Mouse (Mus musculus): ENCODE data around the gene Tpi1. TPM values are rescaled to one million over a fixed set of nuclear protein-coding genes. Genes with fewer than 3 reads are reported as not detected.

Gene Tpi1
- total and polyA plus RNA-seq, 2 experiments from 2014 or later: 338 to 354 TPM

DNA sequence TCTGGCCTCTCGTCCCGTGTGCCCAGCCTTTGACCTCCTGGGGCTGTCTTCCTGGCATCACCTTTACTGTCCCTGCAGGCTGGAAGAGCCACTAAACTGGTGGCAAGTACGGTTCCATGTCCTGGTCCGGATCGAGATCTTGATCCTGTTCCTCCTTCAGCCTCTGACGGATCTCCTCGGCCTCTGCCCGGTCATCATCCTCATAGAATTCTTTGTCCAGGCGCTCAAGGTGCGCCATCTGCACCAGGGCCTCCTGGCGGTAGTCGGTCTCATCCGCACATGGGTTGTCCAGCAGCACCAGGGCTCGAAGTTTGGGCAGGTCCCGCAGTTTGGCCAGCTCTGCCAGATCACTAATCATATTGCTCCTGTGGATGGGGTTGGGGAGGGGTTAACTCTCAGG is 43.6 kb downstream of the Tpi1 start:
- no peak for TF ChIP-seq CTCF (IDR thresholded peaks at IDR 0.05; ENCODE audit: low read depth)
- DNase-seq (no peak), ATAC-seq (no peak)
- Histone ChIP-seq H3K4me2 (ENCODE audit: low read depth) (no peak overlapping the region), H3K9ac (no peak overlapping the region), H3K4me3 (ENCODE audit: low read depth, low read length) (no peak overlapping the region), H3K27me3 (ENCODE audit: insufficient read depth, low read length) (no peaks in the 10 kb centered on the region), H3K36me3 (ENCODE audit: insufficient read depth) (no peaks in the 10 kb centered on the region; the same call in 1 of the 2 replicates), H3K27ac (ENCODE audit: low read depth, low read length) (no peak overlapping the region), H3K4me1 (ENCODE audit: insufficient read depth) (0 out of 2 replicates have a peak, but pooled peaks cover 5% of the 10 kb centered on the region), H3K9me3 (ENCODE audit: low read length) (no peaks in the 10 kb centered on the region)
- WGBS: 89% methylated on average over 15 of the region's 15 CpGs

DNA sequence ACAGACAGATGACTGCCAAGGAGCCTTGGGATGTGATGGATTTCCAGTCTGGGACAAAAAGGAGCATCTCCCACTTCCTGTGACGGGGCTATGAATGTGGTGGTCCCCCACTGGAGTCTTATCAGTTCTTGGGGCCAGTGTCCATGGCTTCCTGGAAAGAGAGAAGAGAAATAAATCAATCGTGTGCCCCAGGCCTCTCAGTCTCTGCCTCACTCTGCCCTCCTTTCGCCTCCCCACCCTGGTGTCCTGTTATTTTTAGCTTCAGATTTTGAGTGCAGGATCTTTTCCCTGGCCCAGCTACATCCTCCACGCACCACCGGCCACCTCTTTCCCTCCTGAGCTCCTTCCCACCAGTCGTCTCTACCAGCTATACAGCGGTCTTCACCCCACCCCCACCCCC is 44.1 kb downstream of the Tpi1 start:
- H3K9me3 ChIP-seq (ENCODE audit: low read length): no peaks in the 10 kb centered on the region
- 70% methylated on average over 7 of the region's 7 CpGs for WGBS

GRCm38 (mm10) chr6:124769101-124769765 is 44.9 kb downstream of the Tpi1 start, which contains the start of gene Eno2:
Gene Eno2, minus strand, starts transcription at chr6:124769673.
- 1% methylated on average over 50 of the region's 54 CpGs for WGBS
- Histone ChIP-seq H3K4me1 (ENCODE audit: insufficient read depth) (0 out of 2 replicates have a peak, but pooled peaks cover 5% of the 10 kb centered on the region), H3K27ac (ENCODE audit: low read depth, low read length) (peak within 1 kb of the TSS; percentile 47), H3K9me3 (ENCODE audit: low read length) (no peaks in the 10 kb centered on the region), H3K4me3 (ENCODE audit: low read depth, low read length) (peak within 1 kb of the TSS; percentile 54), H3K4me2 (ENCODE audit: low read depth) (peak within 1 kb of the TSS; percentile 76), H3K27me3 (ENCODE audit: insufficient read depth, low read length) (no peaks in the 10 kb centered on the region), H3K36me3 (ENCODE audit: insufficient read depth) (no peaks in the 10 kb centered on the region; the same call in 1 of the 2 replicates), H3K9ac (peak within 1 kb of the TSS; percentile 67)
- no peak for TF ChIP-seq CTCF (IDR thresholded peaks at IDR 0.05; ENCODE audit: low read depth)
- ATAC-seq (peak; percentile 94), DNase-seq (peak; percentile 87)

More for the DNA sequence above, 44.1 kb downstream of the Tpi1 start:
- ATAC-seq (no peak), DNase-seq (no peak)
- Histone ChIP-seq H3K4me2 (ENCODE audit: low read depth) (peak overlapping the region; percentile 76), H3K27me3 (ENCODE audit: insufficient read depth, low read length) (no peaks in the 10 kb centered on the region), H3K4me3 (ENCODE audit: low read depth, low read length) (peak overlapping the region; percentile 54), H3K9ac (peak overlapping the region; percentile 67), H3K27ac (ENCODE audit: low read depth, low read length) (peak overlapping the region; percentile 47; the same call in 1 of the 2 replicates), H3K4me1 (ENCODE audit: insufficient read depth) (0 out of 2 replicates have a peak, but pooled peaks cover 5% of the 10 kb centered on the region), H3K36me3 (ENCODE audit: insufficient read depth) (no peaks in the 10 kb centered on the region; the same call in 1 of the 2 replicates)
- no peak for TF ChIP-seq CTCF (IDR thresholded peaks at IDR 0.05; ENCODE audit: low read depth)

DNA sequence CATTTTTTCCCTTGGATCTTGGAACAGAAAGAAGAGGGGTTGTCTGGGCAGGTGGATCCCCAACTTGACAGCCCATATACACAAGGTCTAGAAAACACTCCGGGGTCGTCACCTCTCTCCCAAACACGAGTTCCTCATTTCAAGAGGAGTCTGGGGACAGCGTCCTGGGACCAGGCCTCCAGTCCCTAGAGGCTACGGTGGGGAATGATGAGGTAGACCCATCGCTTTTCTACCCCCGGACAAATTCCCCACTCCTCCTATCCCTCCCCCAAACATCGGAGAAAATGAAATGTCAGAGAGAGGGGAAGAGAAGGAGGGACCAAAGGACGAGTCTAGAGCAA is 45.4 kb downstream of the Tpi1 start:
- H3K27me3 ChIP-seq (ENCODE audit: insufficient read depth, low read length): no peaks in the 10 kb centered on the region
- DNase-seq (no peak), ATAC-seq (peak; percentile 16; the same call in 1 of the 2 replicates)
- 0 out of 2 replicates have a peak, but pooled peaks cover 5% of the 10 kb centered on the region for H3K4me1 ChIP-seq (ENCODE audit: insufficient read depth)
- peak overlapping the region; percentile 76 for H3K4me2 ChIP-seq (ENCODE audit: low read depth)
- no peaks in the 10 kb centered on the region; the same call in 1 of the 2 replicates for H3K36me3 ChIP-seq (ENCODE audit: insufficient read depth)
- peak overlapping the region; percentile 67 for H3K9ac ChIP-seq
- TF ChIP-seq CTCF (IDR thresholded peaks at IDR 0.05; ENCODE audit: low read depth): no peak
- H3K4me3 ChIP-seq (ENCODE audit: low read depth, low read length): peak overlapping the region; percentile 54
- no peaks in the 10 kb centered on the region for H3K9me3 ChIP-seq (ENCODE audit: low read length)
- H3K27ac ChIP-seq (ENCODE audit: low read depth, low read length): peak overlapping the region; percentile 47
- 11% methylated on average over 9 of the region's 9 CpGs for WGBS

GRCm38 (mm10) chr6:124767920-124768703 is 46.0 kb downstream of the Tpi1 start:
- DNase-seq: no peak
- no peak for TF ChIP-seq CTCF (IDR thresholded peaks at IDR 0.05; ENCODE audit: low read depth)
- peak overlapping the region; percentile 40; the same call in 1 of the 2 replicates for H3K27ac ChIP-seq (ENCODE audit: low read depth, low read length)

DNA sequence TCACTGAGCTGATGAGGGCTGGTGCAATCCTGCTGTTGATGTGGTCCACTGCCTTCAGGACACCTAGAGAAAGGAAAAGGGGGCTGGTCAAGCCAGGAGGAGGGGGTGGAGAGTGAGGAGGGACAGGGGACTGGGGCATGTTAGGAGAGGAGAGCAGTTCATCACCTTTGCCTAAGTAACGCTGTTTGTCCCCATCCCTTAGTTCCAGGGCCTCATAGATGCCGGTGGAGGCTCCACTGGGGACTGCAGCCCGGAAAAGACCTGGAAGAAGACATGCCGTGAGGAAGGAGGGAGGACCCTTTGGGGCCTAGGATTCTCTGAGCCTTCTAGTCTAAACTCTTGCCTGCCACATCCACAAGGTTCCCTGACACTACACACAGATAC is 46.6 kb downstream of the Tpi1 start:
- no peak for TF ChIP-seq CTCF (IDR thresholded peaks at IDR 0.05; ENCODE audit: low read depth)
- Histone ChIP-seq H3K9me3 (ENCODE audit: low read length) (no peaks in the 10 kb centered on the region), H3K36me3 (ENCODE audit: insufficient read depth) (peaks cover 5% of the 10 kb centered on the region; the same call in 1 of the 2 replicates), H3K27ac (ENCODE audit: low read depth, low read length) (peak overlapping the region; percentile 40; the same call in 1 of the 2 replicates), H3K9ac (0 out of 2 replicates have a peak overlapping the region, but pooled peaks have one; percentile 33), H3K4me3 (ENCODE audit: low read depth, low read length) (no peak overlapping the region), H3K27me3 (ENCODE audit: insufficient read depth, low read length) (no peaks in the 10 kb centered on the region), H3K4me2 (ENCODE audit: low read depth) (peak overlapping the region; percentile 76), H3K4me1 (ENCODE audit: insufficient read depth) (0 out of 2 replicates have a peak, but pooled peaks cover 5% of the 10 kb centered on the region)
- ATAC-seq: no peak
- WGBS: 44% methylated on average over 4 of the region's 4 CpGs
- DNase-seq: no peak

More at GRCm38 (mm10) chr6:124767920-124768703, 46.0 kb downstream of the Tpi1 start:
- no peaks in the 10 kb centered on the region; the same call in 1 of the 2 replicates for H3K36me3 ChIP-seq (ENCODE audit: insufficient read depth)
- no peaks in the 10 kb centered on the region for H3K9me3 ChIP-seq (ENCODE audit: low read length)
- H3K4me1 ChIP-seq (ENCODE audit: insufficient read depth): 0 out of 2 replicates have a peak, but pooled peaks cover 5% of the 10 kb centered on the region
- peak overlapping the region; percentile 54 for H3K4me3 ChIP-seq (ENCODE audit: low read depth, low read length)
- 26% methylated on average over 19 of the region's 19 CpGs for WGBS
- peak overlapping the region; percentile 67 for H3K9ac ChIP-seq
- H3K27me3 ChIP-seq (ENCODE audit: insufficient read depth, low read length): no peaks in the 10 kb centered on the region
- peak overlapping the region; percentile 76 for H3K4me2 ChIP-seq (ENCODE audit: low read depth)
- 0 out of 2 replicates have a peak, but pooled peaks have one; percentile 12 for ATAC-seq

Data from forebrain, postnatal 0 days (tissue).